Mouse (Mus musculus): Measurements from ENCODE around the gene Fam53b. TPM values are rescaled to one million over a fixed set of nuclear protein-coding genes. Genes with fewer than 3 reads are reported as not detected.

The Fam53b gene
- total RNA-seq, 1 experiment, result 8.6 TPM

DNA sequence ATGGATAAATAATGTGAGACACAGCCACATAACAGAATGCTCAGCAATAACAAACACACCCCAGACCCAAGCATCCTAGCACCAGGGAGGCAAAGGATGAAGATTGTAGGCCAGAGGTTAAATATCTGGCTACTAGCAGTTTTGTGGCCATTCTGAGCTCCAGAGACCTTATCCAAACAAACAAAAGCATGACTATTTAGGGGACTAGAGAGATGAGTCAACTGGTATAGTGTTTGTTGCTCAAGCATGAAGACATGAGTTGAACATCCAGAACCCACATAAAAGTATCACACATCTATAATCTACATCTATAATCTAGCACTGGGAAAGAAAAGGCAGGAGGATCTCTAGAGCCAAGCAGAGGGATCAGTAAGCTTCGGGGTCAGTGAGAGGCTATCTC, 28.8 kb upstream of the Fam53b start:
- TF ChIP-seq ZC3H11A (IDR thresholded peaks at IDR 0.05; ENCODE audit: borderline replicate concordance, low read depth, low read length) (no peak), MAFK (IDR thresholded peaks at IDR 0.05; ENCODE audit: insufficient read depth, low read depth, low read length) (no peak), CHD2 (IDR thresholded peaks at IDR 0.05; ENCODE audit: low read depth, low read length) (no peak), HCFC1 (IDR thresholded peaks at IDR 0.05; ENCODE audit: borderline replicate concordance, insufficient read depth, low read length) (no peak), ZNF384 (IDR thresholded peaks at IDR 0.05; ENCODE audit: low read depth, low read length) (no peak)
- Histone ChIP-seq H3K27ac (ENCODE audit: insufficient read depth, low read depth, low read length, poor library complexity, severe bottlenecking) (no peak overlapping the region), H3K4me1 (ENCODE audit: control insufficient read depth in 2 of 2, insufficient read depth in 2 of 2, low read length in 2 of 2, poor library complexity in 1 of 2) (no peaks in the 10 kb centered on the region), H3K36me3 (ENCODE audit: control insufficient read depth, insufficient read depth, low read length, poor library complexity, severe bottlenecking) (peaks cover 3% of the 10 kb centered on the region), H3K9ac (ENCODE audit: insufficient read depth, low read depth, low read length, poor library complexity, severe bottlenecking) (no peak overlapping the region), H3K9me3 (ENCODE audit: control insufficient read depth, insufficient read depth, low read depth, low read length) (no peaks in the 10 kb centered on the region), H3K4me3 (ENCODE audit: insufficient read depth in 1 of 2, low read depth in 1 of 2, low read length in 2 of 2, poor library complexity in 1 of 2, severe bottlenecking in 1 of 2) (no peak overlapping the region)
- in situ Hi-C loops (cut with MboI; ENCODE audit: low sequenced_read_pairs in 2 of 2, unreplicated experiment in 2 of 2), result no loop called here
- DNase-seq (ENCODE audit: low read depth, low spot score), result no peak

DNA sequence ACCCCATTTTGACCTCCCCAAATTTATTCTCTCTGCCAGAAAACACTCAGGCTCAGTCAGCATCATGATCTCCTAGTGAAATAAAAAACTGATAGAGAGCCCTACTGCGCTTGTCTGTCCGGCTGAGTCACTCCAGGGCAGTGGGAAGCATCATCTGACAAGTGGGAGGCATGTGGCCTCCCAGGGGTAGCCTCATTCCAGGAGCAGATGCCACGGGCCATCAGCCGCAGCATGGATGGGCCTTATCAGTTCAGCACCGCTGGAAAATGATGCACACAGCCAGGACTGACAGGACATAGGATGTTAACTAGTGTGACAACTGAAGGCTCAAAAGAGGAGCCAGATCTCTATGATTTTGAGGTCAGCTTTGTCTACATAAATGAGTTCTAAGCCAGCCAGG, 27.6 kb upstream of the Fam53b start:
- peaks cover 3% of the 10 kb centered on the region for H3K36me3 ChIP-seq (ENCODE audit: control insufficient read depth, insufficient read depth, low read length, poor library complexity, severe bottlenecking)

DNA sequence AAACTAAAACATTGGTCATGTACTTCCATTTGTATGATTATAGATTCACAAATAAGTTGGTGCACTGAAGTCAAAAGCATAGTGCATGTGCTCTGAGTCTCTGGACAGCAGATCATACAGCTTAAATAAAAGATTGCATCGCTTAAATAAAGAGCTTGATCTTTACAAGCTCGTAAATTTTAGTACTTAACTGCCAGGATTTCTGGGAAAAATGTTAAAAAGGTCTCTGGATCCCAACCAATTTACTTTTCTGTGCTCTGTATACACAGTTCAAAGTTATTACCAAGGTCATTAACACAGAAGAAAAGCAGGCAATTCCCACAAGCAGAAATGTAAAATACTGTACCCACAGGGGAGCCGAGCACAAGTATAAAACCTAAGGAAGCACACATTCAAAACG, 17.3 kb upstream of the Fam53b start:
- in situ Hi-C loops (cut with MboI; ENCODE audit: low sequenced_read_pairs in 2 of 2, unreplicated experiment in 2 of 2), result no loop called here
- H3K9me3 ChIP-seq (ENCODE audit: control insufficient read depth, insufficient read depth, low read depth, low read length), result peaks cover 6% of the 10 kb centered on the region; the same call in 1 of the 2 replicates
- H3K36me3 ChIP-seq (ENCODE audit: control insufficient read depth, insufficient read depth, low read length, poor library complexity, severe bottlenecking), result peaks cover 9% of the 10 kb centered on the region
- TF ChIP-seq CHD2 (IDR thresholded peaks at IDR 0.05; ENCODE audit: low read depth, low read length) (no peak), MAFK (IDR thresholded peaks at IDR 0.05; ENCODE audit: insufficient read depth, low read depth, low read length) (no peak), ZNF384 (IDR thresholded peaks at IDR 0.05; ENCODE audit: low read depth, low read length) (no peak), ZC3H11A (IDR thresholded peaks at IDR 0.05; ENCODE audit: borderline replicate concordance, low read depth, low read length) (no peak)
- H3K9ac ChIP-seq (ENCODE audit: insufficient read depth, low read depth, low read length, poor library complexity, severe bottlenecking), result no peak overlapping the region
- no peak overlapping the region for H3K4me3 ChIP-seq (ENCODE audit: insufficient read depth in 1 of 2, low read depth in 1 of 2, low read length in 2 of 2, poor library complexity in 1 of 2, severe bottlenecking in 1 of 2)
- H3K4me1 ChIP-seq (ENCODE audit: control insufficient read depth in 2 of 2, insufficient read depth in 2 of 2, low read length in 2 of 2, poor library complexity in 1 of 2), result no peaks in the 10 kb centered on the region
- no peak for DNase-seq (ENCODE audit: low read depth, low spot score)
- no peak overlapping the region for H3K27ac ChIP-seq (ENCODE audit: insufficient read depth, low read depth, low read length, poor library complexity, severe bottlenecking)

More for the DNA sequence above, 27.6 kb upstream of the Fam53b start:
- H3K9ac ChIP-seq (ENCODE audit: insufficient read depth, low read depth, low read length, poor library complexity, severe bottlenecking), result no peak overlapping the region
- H3K4me1 ChIP-seq (ENCODE audit: control insufficient read depth in 2 of 2, insufficient read depth in 2 of 2, low read length in 2 of 2, poor library complexity in 1 of 2), result no peaks in the 10 kb centered on the region
- no peak for DNase-seq (ENCODE audit: low read depth, low spot score)
- no peaks in the 10 kb centered on the region for H3K9me3 ChIP-seq (ENCODE audit: control insufficient read depth, insufficient read depth, low read depth, low read length)
- H3K4me3 ChIP-seq (ENCODE audit: insufficient read depth in 1 of 2, low read depth in 1 of 2, low read length in 2 of 2, poor library complexity in 1 of 2, severe bottlenecking in 1 of 2), result no peak overlapping the region
- no peak for TF ChIP-seq CHD2 (IDR thresholded peaks at IDR 0.05; ENCODE audit: low read depth, low read length)
- TF ChIP-seq ZC3H11A (IDR thresholded peaks at IDR 0.05; ENCODE audit: borderline replicate concordance, low read depth, low read length), result no peak
- no peak for TF ChIP-seq MAFK (IDR thresholded peaks at IDR 0.05; ENCODE audit: insufficient read depth, low read depth, low read length)
- no peak for TF ChIP-seq ZNF384 (IDR thresholded peaks at IDR 0.05; ENCODE audit: low read depth, low read length)
- no peak for TF ChIP-seq HCFC1 (IDR thresholded peaks at IDR 0.05; ENCODE audit: borderline replicate concordance, insufficient read depth, low read length)
- in situ Hi-C loops (cut with MboI; ENCODE audit: low sequenced_read_pairs in 2 of 2, unreplicated experiment in 2 of 2), result no loop called here
- H3K27ac ChIP-seq (ENCODE audit: insufficient read depth, low read depth, low read length, poor library complexity, severe bottlenecking), result no peak overlapping the region

DNA sequence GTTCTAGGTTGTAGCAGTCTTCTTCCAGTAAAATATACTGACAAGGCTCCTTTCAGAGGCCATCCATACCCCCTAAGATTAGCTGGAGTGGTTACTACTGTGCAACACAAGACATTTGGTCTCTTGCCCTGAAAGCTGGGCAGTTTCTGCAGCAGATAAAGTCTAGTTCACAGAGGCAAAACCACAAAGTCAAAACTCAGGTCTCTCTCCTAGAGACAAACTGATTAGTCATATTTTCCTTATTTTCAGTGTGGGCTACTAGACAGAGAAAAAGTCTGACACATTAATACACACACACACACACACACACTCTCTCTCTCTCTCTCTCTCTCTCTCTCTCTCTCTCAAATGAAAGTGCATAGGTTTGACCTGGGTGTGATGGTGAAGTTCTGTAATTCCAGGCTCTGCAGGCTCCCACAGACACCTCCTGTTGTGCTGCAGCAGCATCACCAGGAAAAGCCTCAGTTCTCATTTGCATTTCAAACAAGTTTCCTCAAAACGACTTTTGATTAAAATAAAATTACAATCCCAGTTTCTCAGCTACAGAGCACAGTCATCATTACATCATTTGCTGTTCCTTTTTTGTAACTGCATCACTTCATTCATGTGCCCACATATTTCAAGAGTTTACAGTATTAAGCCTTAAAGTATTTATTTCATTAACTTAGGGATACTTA, 10.8 kb upstream of the Fam53b start:
- Histone ChIP-seq H3K9me3 (ENCODE audit: control insufficient read depth, insufficient read depth, low read depth, low read length) (no peaks in the 10 kb centered on the region), H3K4me1 (ENCODE audit: control insufficient read depth in 2 of 2, insufficient read depth in 2 of 2, low read length in 2 of 2, poor library complexity in 1 of 2) (no peaks in the 10 kb centered on the region), H3K36me3 (ENCODE audit: control insufficient read depth, insufficient read depth, low read length, poor library complexity, severe bottlenecking) (no peaks in the 10 kb centered on the region), H3K27ac (ENCODE audit: insufficient read depth, low read depth, low read length, poor library complexity, severe bottlenecking) (no peak overlapping the region), H3K4me3 (ENCODE audit: insufficient read depth in 1 of 2, low read depth in 1 of 2, low read length in 2 of 2, poor library complexity in 1 of 2, severe bottlenecking in 1 of 2) (no peak overlapping the region), H3K9ac (ENCODE audit: insufficient read depth, low read depth, low read length, poor library complexity, severe bottlenecking) (no peak overlapping the region)
- in situ Hi-C loops (cut with MboI; ENCODE audit: low sequenced_read_pairs in 2 of 2, unreplicated experiment in 2 of 2), result no loop called here
- no peak for DNase-seq (ENCODE audit: low read depth, low spot score)
- TF ChIP-seq CHD2 (IDR thresholded peaks at IDR 0.05; ENCODE audit: low read depth, low read length), result no peak
- TF ChIP-seq HCFC1 (IDR thresholded peaks at IDR 0.05; ENCODE audit: borderline replicate concordance, insufficient read depth, low read length), result no peak
- no peak for TF ChIP-seq ZNF384 (IDR thresholded peaks at IDR 0.05; ENCODE audit: low read depth, low read length)
- TF ChIP-seq MAFK (IDR thresholded peaks at IDR 0.05; ENCODE audit: insufficient read depth, low read depth, low read length), result no peak
- no peak for TF ChIP-seq ZC3H11A (IDR thresholded peaks at IDR 0.05; ENCODE audit: borderline replicate concordance, low read depth, low read length)
